Mouse (Mus musculus) brain, embryonic 14.5 days (tissue): Measurements from ENCODE around the gene Fsip1.

Experiments
- CTCF ChIP-seq: fragments of 200-500 bp; IDR thresholded peaks from 2 replicates; pipeline ENCODE4 v1.5.1; 2012; ENCODE audit warnings: inconsistent platforms, mild to moderate bottlenecking, moderate library complexity, borderline replicate concordance; ENCODE audit not compliant: insufficient read depth, insufficient read length; ENCODE audit errors: extremely low read depth
- POLR2A ChIP-seq: fragments of 200-500 bp; IDR thresholded peaks from 2 replicates; pipeline ENCODE4 v1.6.1; 2012; ENCODE audit warnings: mild to moderate bottlenecking, inconsistent platforms, borderline replicate concordance; ENCODE audit not compliant: poor library complexity, insufficient read depth, insufficient read length, severe bottlenecking; ENCODE audit errors: extremely low read depth

DNA sequence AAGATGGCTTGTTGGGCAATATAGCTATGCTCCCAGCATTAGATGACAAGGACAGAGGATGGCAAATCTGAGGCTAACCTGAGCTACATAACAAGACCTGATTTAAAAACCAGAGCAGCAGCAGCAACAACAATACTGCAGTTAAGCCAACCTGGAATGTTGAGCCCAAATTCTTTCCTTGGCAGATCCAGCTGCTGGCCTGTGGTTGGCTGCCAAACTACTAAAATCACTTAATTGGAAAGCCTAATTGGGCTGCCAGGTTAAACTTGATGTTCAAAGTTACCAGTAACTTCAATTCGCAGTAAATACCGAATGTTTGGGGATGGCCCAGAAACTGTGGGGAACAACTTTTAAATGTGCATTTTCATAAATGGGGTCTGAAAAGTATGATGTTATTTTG, 74.6 kb downstream of the Fsip1 start:
- TF ChIP-seq CTCF (no peak), POLR2A (no peak)
